Mouse (Mus musculus) myocyte (in vitro differentiated cells): ENCODE data around the gene Polr3a. TPM values are rescaled to one million over a fixed set of nuclear protein-coding genes. Genes with fewer than 3 reads are reported as not detected.
A peak's percentile ranks its signal among the peaks of the same experiment; 100 is the strongest.

Experiments used
- H3K27me3 ChIP-seq: one replicate; pipeline ENCODE4 v1.6.1; 2011; ENCODE audit not compliant: control insufficient read depth, insufficient read depth, insufficient read length
- H3K36me3 ChIP-seq: one replicate; pipeline ENCODE4 v1.6.1; 2011; ENCODE audit not compliant: control insufficient read depth, insufficient read depth
- H3K4me2 ChIP-seq: one replicate; pipeline ENCODE4 v1.6.1; 2011; ENCODE audit warnings: low read depth, control low read depth
- H3K4me3 ChIP-seq: one replicate; pipeline ENCODE4 v1.5.1; 2011; ENCODE audit warnings: mild to moderate bottlenecking, control low read depth, moderate library complexity
- H3K79me2 ChIP-seq: one replicate; pipeline ENCODE4 v1.6.1; 2011; ENCODE audit not compliant: control insufficient read depth, insufficient read depth
- H3ac ChIP-seq: one replicate; pipeline ENCODE4 v1.6.1; 2011; ENCODE audit not compliant: control insufficient read depth, insufficient read length
- CEBPB ChIP-seq: IDR thresholded peaks from 2 replicates; pipeline ENCODE4 v1.6.1; 2011; ENCODE audit warnings: mild to moderate bottlenecking, moderate library complexity; ENCODE audit not compliant: poor library complexity, insufficient read depth, severe bottlenecking
- E2F4 ChIP-seq: IDR thresholded peaks from one replicate; pipeline ENCODE4 v1.6.1; 2011; ENCODE audit warnings: mild to moderate bottlenecking, control low read depth, moderate library complexity; ENCODE audit not compliant: insufficient read depth
- MAX ChIP-seq: IDR thresholded peaks from one replicate; pipeline ENCODE4 v1.6.1; 2011; ENCODE audit warnings: low read depth, mild to moderate bottlenecking, control low read depth
- MYOD1 ChIP-seq, 3 experiments: IDR thresholded peaks; one replicate each; pipeline ENCODE4 v1.6.1; 2011; ENCODE audit warnings: control low read depth in 2 of 3, low read depth in 2 of 3, mild to moderate bottlenecking in 2 of 3, moderate library complexity in 1 of 3; ENCODE audit not compliant: insufficient read length in 2 of 3, control insufficient read depth in 1 of 3
- MYOG ChIP-seq, 3 experiments: IDR thresholded peaks; one replicate each; pipeline ENCODE4 v1.6.1; 2011; ENCODE audit warnings: control low read depth in 2 of 3, low read depth in 2 of 3, mild to moderate bottlenecking in 2 of 3; ENCODE audit not compliant: insufficient read length in 2 of 3, control insufficient read depth in 1 of 3, insufficient read depth in 1 of 3
- POLR2A ChIP-seq: IDR thresholded peaks from one replicate; pipeline ENCODE4 v1.6.1; 2011; ENCODE audit warnings: low read depth, mild to moderate bottlenecking, control low read depth, moderate library complexity; ENCODE audit not compliant: insufficient read length
- POLR2AphosphoS2 ChIP-seq: IDR thresholded peaks from one replicate; pipeline ENCODE4 v1.6.1; 2011; ENCODE audit warnings: low read depth, control low read depth; ENCODE audit not compliant: insufficient read length
- REST ChIP-seq: IDR thresholded peaks from one replicate; pipeline ENCODE4 v1.6.1; 2011; ENCODE audit warnings: mild to moderate bottlenecking, control low read depth, moderate library complexity; ENCODE audit not compliant: insufficient read depth, insufficient read length
- SRF ChIP-seq: IDR thresholded peaks from one replicate; pipeline ENCODE4 v1.6.1; 2011; ENCODE audit warnings: low read depth; ENCODE audit not compliant: control insufficient read depth, insufficient read length
- TCF12 ChIP-seq: IDR thresholded peaks from one replicate; pipeline ENCODE4 v1.6.1; 2011; ENCODE audit warnings: mild to moderate bottlenecking, control low read depth; ENCODE audit not compliant: poor library complexity, insufficient read depth, severe bottlenecking
- TCF3 ChIP-seq: IDR thresholded peaks from one replicate; pipeline ENCODE4 v1.6.1; 2011; ENCODE audit warnings: low read depth, control low read depth; ENCODE audit not compliant: insufficient read length
- USF1 ChIP-seq: IDR thresholded peaks from one replicate; pipeline ENCODE4 v1.6.1; 2011; ENCODE audit warnings: low read depth, mild to moderate bottlenecking, control low read depth, moderate library complexity
- polyA plus RNA-seq: library from polyadenylated mRNA; unstranded; fragments of >200 nt; fragmentation: generic; extraction: Trizol; gene quantifications from one replicate; pipeline ENCODE4 v1.2.1, GENCODE M21; 2012; ENCODE audit warnings: missing spikeins

Polr3a gene
- polyA plus RNA-seq, 1 experiment = 11.5 TPM

DNA sequence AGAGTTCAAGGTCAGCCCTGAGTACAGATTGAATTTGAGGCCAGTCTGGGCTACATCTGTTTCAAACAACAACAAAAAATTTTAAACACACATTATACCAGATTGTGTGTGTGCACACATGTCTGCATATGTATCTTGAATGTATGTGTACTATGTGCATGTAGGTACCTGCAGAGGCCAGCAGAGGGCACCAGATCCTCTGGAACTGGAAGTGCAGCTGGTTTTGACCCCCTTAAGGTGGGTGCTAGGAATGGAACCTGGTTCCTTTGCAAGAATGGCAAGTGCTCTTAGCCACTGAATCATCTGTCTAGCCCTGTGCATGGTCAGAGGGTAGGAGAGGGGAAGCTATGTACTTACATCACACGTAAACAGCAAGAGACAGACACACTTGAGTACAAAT is 23.4 kb upstream of the Polr3a start:
- TF ChIP-seq MYOG (IDR thresholded peaks at IDR 0.05; ENCODE audit: control insufficient read depth in 1 of 3, insufficient read depth in 1 of 3, insufficient read length in 2 of 3, low read depth in 2 of 3) = no peak
- no peak for TF ChIP-seq REST
- no peak for TF ChIP-seq MAX
- no peak for TF ChIP-seq POLR2A
- no peak for TF ChIP-seq TCF3
- TF ChIP-seq USF1 = no peak
- no peak for TF ChIP-seq POLR2AphosphoS2
- no peak for TF ChIP-seq SRF
- peaks cover 12% of the 10 kb centered on the region for H3K27me3 ChIP-seq
- H3K4me2 ChIP-seq = no peak overlapping the region
- no peaks in the 10 kb centered on the region for H3K79me2 ChIP-seq
- no peaks in the 10 kb centered on the region for H3K36me3 ChIP-seq
- H3K4me3 ChIP-seq = no peak overlapping the region
- H3ac ChIP-seq = no peak overlapping the region

DNA sequence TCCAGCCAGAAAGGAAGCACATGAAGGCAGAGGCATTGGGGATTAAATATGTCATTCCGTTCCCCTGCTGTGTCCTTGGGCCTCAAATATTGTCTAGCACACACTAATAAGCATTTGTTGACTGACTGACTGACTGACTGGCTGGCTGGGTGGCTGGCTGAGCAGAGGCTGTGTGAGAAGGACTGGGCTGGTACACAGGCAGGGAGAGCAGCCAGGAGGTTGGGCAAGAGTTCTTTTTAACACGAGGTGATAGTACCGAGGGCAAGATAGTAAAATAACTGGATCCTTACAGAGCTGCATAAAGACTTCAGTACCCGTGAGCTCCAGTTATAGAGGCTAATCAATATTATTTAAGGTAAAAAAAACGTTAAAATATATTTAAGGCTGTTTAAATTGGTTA is 22.7 kb upstream of the Polr3a start:
- H3K27me3 ChIP-seq = peaks cover 12% of the 10 kb centered on the region
- no peak overlapping the region for H3K4me3 ChIP-seq
- H3ac ChIP-seq = no peak overlapping the region
- TF ChIP-seq USF1 = no peak
- no peak for TF ChIP-seq TCF12
- TF ChIP-seq TCF3 = no peak
- no peak for TF ChIP-seq POLR2AphosphoS2
- no peak for TF ChIP-seq POLR2A
- TF ChIP-seq SRF = no peak
- TF ChIP-seq MYOG (IDR thresholded peaks at IDR 0.05; ENCODE audit: control insufficient read depth in 1 of 3, insufficient read depth in 1 of 3, insufficient read length in 2 of 3, low read depth in 2 of 3) = no peak
- no peak for TF ChIP-seq MAX
- no peak for TF ChIP-seq CEBPB
- TF ChIP-seq E2F4 = no peak
- no peak for TF ChIP-seq REST
- H3K4me2 ChIP-seq = no peak overlapping the region
- H3K79me2 ChIP-seq = no peaks in the 10 kb centered on the region
- H3K36me3 ChIP-seq = no peaks in the 10 kb centered on the region

DNA sequence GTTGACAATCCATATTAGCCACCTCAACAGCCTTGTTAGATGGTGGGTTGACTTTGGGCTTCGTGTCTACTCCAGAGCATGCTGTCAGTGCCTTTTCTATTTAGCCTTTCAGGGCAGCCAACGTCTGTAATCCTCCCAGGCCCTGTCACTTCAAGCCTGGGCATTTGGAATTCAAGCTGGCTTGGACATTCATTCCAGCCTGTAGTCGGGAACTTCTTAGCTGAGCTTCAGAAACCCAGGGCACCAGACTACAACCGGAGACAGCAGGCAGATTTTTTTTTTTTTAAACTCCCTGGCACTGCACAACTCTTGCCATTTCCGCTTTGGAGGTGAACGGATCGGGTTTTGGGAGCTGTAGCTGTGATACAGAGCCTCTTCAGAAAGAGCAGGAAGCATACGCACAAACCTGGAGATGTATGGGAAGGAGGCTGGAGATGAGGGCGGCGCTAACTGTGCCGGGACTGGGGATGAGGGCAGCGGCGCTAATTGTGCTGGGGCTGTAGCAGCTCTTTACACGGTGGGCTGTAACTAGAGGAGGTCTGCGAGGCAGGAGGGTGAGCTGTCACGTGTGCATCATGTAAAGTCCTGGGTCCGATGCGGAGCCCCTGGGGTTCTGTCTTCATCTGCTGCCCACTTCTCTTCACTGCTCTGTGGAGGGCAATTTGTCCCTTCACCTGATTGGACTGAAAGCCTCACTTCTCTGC is 21.4 kb upstream of the Polr3a start:
- Histone ChIP-seq H3ac (no peak overlapping the region), H3K79me2 (no peaks in the 10 kb centered on the region), H3K27me3 (peaks cover 12% of the 10 kb centered on the region), H3K36me3 (no peaks in the 10 kb centered on the region), H3K4me3 (no peak overlapping the region), H3K4me2 (no peak overlapping the region)
- TF ChIP-seq MYOD1 (IDR thresholded peaks at IDR 0.05; ENCODE audit: control insufficient read depth in 1 of 3, insufficient read length in 2 of 3, low read depth in 2 of 3) (no peak), MAX (no peak), USF1 (no peak), SRF (no peak), POLR2A (no peak), POLR2AphosphoS2 (no peak), CEBPB (no peak), MYOG (IDR thresholded peaks at IDR 0.05; ENCODE audit: control insufficient read depth in 1 of 3, insufficient read depth in 1 of 3, insufficient read length in 2 of 3, low read depth in 2 of 3) (no peak), REST (no peak)

DNA sequence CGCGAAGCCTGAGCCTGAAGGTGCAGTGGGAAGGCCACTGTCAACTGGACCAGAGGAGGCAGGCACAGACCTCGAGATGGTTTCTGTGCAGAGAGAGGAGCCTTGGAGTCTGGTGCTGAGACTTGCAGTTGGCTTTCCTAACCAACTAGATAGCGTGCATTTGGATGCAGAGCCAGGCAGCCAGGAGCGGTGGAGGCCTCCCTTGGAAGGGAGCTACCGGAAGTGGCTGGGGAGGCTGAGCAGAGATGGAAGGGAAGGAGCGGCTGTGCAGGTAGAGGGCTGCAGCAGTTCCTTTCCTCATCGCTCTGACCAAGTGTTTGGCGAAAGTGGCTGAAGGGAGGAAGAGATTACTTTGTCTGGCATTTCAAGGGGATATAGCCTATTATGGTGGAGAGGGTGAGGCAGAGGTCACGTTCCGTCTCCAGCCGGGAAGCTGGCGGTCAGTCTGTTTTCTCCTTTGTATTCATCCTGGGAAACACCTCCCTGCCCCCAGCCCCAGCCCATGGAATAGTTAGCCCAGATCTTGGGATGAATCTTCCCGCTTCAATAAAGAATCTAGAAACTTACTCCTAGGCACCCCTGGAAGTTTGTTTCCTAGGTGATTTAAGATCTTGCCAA is 20.7 kb upstream of the Polr3a start:
- Histone ChIP-seq H3K79me2 (no peaks in the 10 kb centered on the region), H3ac (no peak overlapping the region), H3K4me2 (no peak overlapping the region)

DNA sequence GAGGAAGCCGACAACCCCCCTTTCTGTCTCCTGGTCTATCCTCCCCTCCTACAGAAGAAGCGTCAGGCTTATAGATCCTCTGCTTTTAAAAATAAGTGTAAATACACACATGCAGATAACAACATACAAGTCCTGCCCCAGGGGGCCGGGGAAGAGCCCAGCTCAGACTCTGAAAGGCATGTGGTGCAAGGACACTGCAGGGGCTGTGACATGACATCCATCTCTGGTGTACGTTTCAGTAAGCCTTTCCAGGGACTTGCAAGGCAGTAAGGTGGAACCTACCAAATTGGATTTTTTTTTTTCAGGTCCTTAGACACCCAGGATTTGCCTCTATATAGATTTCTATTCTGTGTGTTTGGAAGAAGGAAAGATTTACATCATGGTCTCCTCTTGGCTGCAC is 14.4 kb upstream of the Polr3a start:
- H3K79me2 ChIP-seq = no peaks in the 10 kb centered on the region
- no peak overlapping the region for H3ac ChIP-seq
- peaks cover 37% of the 10 kb centered on the region for H3K36me3 ChIP-seq
- no peak for TF ChIP-seq TCF12
- TF ChIP-seq POLR2AphosphoS2 = peak; percentile 47
- TF ChIP-seq POLR2A = no peak
- no peak for TF ChIP-seq SRF
- TF ChIP-seq MYOD1 (IDR thresholded peaks at IDR 0.05; ENCODE audit: control insufficient read depth in 1 of 3, insufficient read length in 2 of 3, low read depth in 2 of 3) = no peak
- no peak for TF ChIP-seq USF1
- TF ChIP-seq CEBPB = no peak
- TF ChIP-seq E2F4 = no peak
- no peak overlapping the region for H3K4me2 ChIP-seq
- H3K4me3 ChIP-seq = no peak overlapping the region
- H3K27me3 ChIP-seq = no peaks in the 10 kb centered on the region

More for the DNA sequence above, 20.7 kb upstream of the Polr3a start:
- TF ChIP-seq CEBPB (no peak), MYOD1 (IDR thresholded peaks at IDR 0.05; ENCODE audit: control insufficient read depth in 1 of 3, insufficient read length in 2 of 3, low read depth in 2 of 3) (no peak), POLR2A (no peak), TCF3 (no peak), USF1 (no peak), E2F4 (no peak), TCF12 (no peak), MYOG (IDR thresholded peaks at IDR 0.05; ENCODE audit: control insufficient read depth in 1 of 3, insufficient read depth in 1 of 3, insufficient read length in 2 of 3, low read depth in 2 of 3) (no peak), MAX (no peak)
- peaks cover 12% of the 10 kb centered on the region for H3K27me3 ChIP-seq
- no peaks in the 10 kb centered on the region for H3K36me3 ChIP-seq
- no peak overlapping the region for H3K4me3 ChIP-seq
